Mouse (Mus musculus): ENCODE measurements around the gene Olfm3. TPM values are rescaled to one million over a fixed set of nuclear protein-coding genes. Genes with fewer than 3 reads are reported as not detected.

The Olfm3 gene
- polyA plus RNA-seq, 1 experiment: not detected

- no peak for TF ChIP-seq GATA1 (IDR thresholded peaks at IDR 0.05; ENCODE audit: low read length)
Measured at GRCm38 (mm10) chr3:114995956-114996355, 92.1 kb downstream of the Olfm3 start.

GRCm38 (mm10) chr3:115027560-115027959 lies 123.7 kb downstream of the Olfm3 start:
- no peak for TF ChIP-seq GATA1 (IDR thresholded peaks at IDR 0.05; ENCODE audit: low read length)

- TF ChIP-seq GATA1 (IDR thresholded peaks at IDR 0.05; ENCODE audit: low read length): no peak
Measured at GRCm38 (mm10) chr3:115028046-115028445, 124.2 kb downstream of the Olfm3 start.

- no peak for TF ChIP-seq GATA1 (IDR thresholded peaks at IDR 0.05; ENCODE audit: low read length)
Measured at GRCm38 (mm10) chr3:115028611-115029010, 124.7 kb downstream of the Olfm3 start.

- no peak for TF ChIP-seq GATA1 (IDR thresholded peaks at IDR 0.05; ENCODE audit: low read length)
Measured at GRCm38 (mm10) chr3:115049060-115049459, 145.2 kb downstream of the Olfm3 start.

- no peak for TF ChIP-seq GATA1 (IDR thresholded peaks at IDR 0.05; ENCODE audit: low read length)
Measured at GRCm38 (mm10) chr3:115064901-115065300, 161.0 kb downstream of the Olfm3 start.

- no peak for TF ChIP-seq GATA1 (IDR thresholded peaks at IDR 0.05; ENCODE audit: low read length)
Measured at GRCm38 (mm10) chr3:115080428-115081181, 176.7 kb downstream of the Olfm3 start.

GRCm38 (mm10) chr3:115081371-115081770 lies 177.5 kb downstream of the Olfm3 start:
- no peak for TF ChIP-seq GATA1 (IDR thresholded peaks at IDR 0.05; ENCODE audit: low read length)

- TF ChIP-seq GATA1 (IDR thresholded peaks at IDR 0.05; ENCODE audit: low read length): no peak
Measured at GRCm38 (mm10) chr3:115082947-115083346, 179.1 kb downstream of the Olfm3 start.

- TF ChIP-seq GATA1 (IDR thresholded peaks at IDR 0.05; ENCODE audit: low read length): no peak
Measured at GRCm38 (mm10) chr3:115088281-115088680, 184.4 kb downstream of the Olfm3 start.

- TF ChIP-seq GATA1 (IDR thresholded peaks at IDR 0.05; ENCODE audit: low read length): no peak
Measured at GRCm38 (mm10) chr3:115090670-115091069, 186.8 kb downstream of the Olfm3 start.

GRCm38 (mm10) chr3:115095496-115095895 lies 191.6 kb downstream of the Olfm3 start:
- no peak for TF ChIP-seq GATA1 (IDR thresholded peaks at IDR 0.05; ENCODE audit: low read length)

- no peak for TF ChIP-seq GATA1 (IDR thresholded peaks at IDR 0.05; ENCODE audit: low read length)
Measured at GRCm38 (mm10) chr3:115099590-115099989, 195.7 kb downstream of the Olfm3 start.

GRCm38 (mm10) chr3:115104155-115104801 lies 200.4 kb downstream of the Olfm3 start:
- no peak for TF ChIP-seq GATA1 (IDR thresholded peaks at IDR 0.05; ENCODE audit: low read length)

GRCm38 (mm10) chr3:115104802-115105493 lies 201.1 kb downstream of the Olfm3 start:
- no peak for TF ChIP-seq GATA1 (IDR thresholded peaks at IDR 0.05; ENCODE audit: low read length)

GRCm38 (mm10) chr3:115145722-115146121 lies 241.8 kb downstream of the Olfm3 start:
- TF ChIP-seq GATA1 (IDR thresholded peaks at IDR 0.05; ENCODE audit: low read length): no peak
